Mouse (Mus musculus) heart, postnatal 0 days (tissue): ENCODE measurements at regions not wholly inside any gene's neighbourhood (a gene's known extent, or its start where the extent isn't known, plus 50 kb on each side); places are given as distances from the start of the nearest gene placed in this dataset.

Experiments used
- ATAC-seq: fragments of 200-750 bp; cut with Nextera tagmentation; 2 replicates; pipeline ENCODE4 v1.8.0; 2017; ENCODE audit warnings: low read depth, moderate number of reproducible peaks, moderate library complexity; ENCODE audit not compliant: insufficient read depth
- DNase-seq: peaks from one replicate; pipeline ENCODE4 v3.0.0-alpha.2; 2016; ENCODE audit warnings: low spot score
- H3K27ac ChIP-seq: fragments of 300-500 bp; sonication (generic); 2 replicates; pipeline ENCODE4 v1.5.1; 2014; ENCODE audit warnings: low read depth, mild to moderate bottlenecking
- H3K27me3 ChIP-seq: fragments of 300-500 bp; sonication (generic); 2 replicates; pipeline ENCODE4 v1.6.1; 2014; ENCODE audit warnings: low read length, mixed read lengths; ENCODE audit not compliant: control insufficient read depth, insufficient read depth
- H3K36me3 ChIP-seq: fragments of 300-500 bp; sonication (generic); replicated peaks from 2 replicates; pipeline ENCODE4 v1.6.1; 2014; ENCODE audit warnings: low read length, mixed read lengths; ENCODE audit not compliant: control insufficient read depth, insufficient read depth
- H3K4me1 ChIP-seq: fragments of 300-500 bp; sonication (generic); 2 replicates; pipeline ENCODE4 v1.6.1; 2014; ENCODE audit warnings: antibody characterized with exemption; ENCODE audit not compliant: control insufficient read depth, insufficient read depth
- H3K4me2 ChIP-seq: fragments of 300-500 bp; sonication (generic); 2 replicates; pipeline ENCODE4 v1.6.1; 2014; ENCODE audit warnings: low read depth, mild to moderate bottlenecking, low read length, moderate library complexity
- H3K4me3 ChIP-seq: fragments of 300-500 bp; sonication (generic); 2 replicates; pipeline ENCODE4 v1.5.1; 2014; ENCODE audit warnings: low read depth, low read length
- H3K9ac ChIP-seq: fragments of 300-500 bp; sonication (generic); replicated peaks from 2 replicates; pipeline ENCODE4 v1.6.1; 2014; ENCODE audit warnings: low read depth, low read length, mixed read lengths
- H3K9me3 ChIP-seq: fragments of 300-500 bp; sonication (generic); replicated peaks from 2 replicates; pipeline ENCODE4 v1.6.1; 2016; ENCODE audit warnings: low read length; ENCODE audit not compliant: control insufficient read depth
- CTCF ChIP-seq: IDR thresholded peaks from 2 replicates; pipeline ENCODE4 v1.5.1; 2016; ENCODE audit warnings: antibody characterized with exemption, control low read depth, low read depth
- EP300 ChIP-seq: IDR thresholded peaks from 2 replicates; pipeline ENCODE4 v1.6.1; 2016; ENCODE audit warnings: antibody characterized with exemption, low read depth
- WGBS: fragments of 180-500 bp; shearing (Covaris S2); extraction: QIAGEN DNeasy Blood & Tissue Kit; methylation state at CpG from one replicate; pipeline ENCODE4 v1.1.7; 2014; 5-methylcytosine and 5-hydroxymethylcytosine counted together

- H3K9ac ChIP-seq: no peak overlapping the region
- no peak overlapping the region for H3K27ac ChIP-seq
- DNase-seq (no peak), ATAC-seq (no peak)
- H3K9me3 ChIP-seq: no peaks in the 10 kb centered on the region
- no peak overlapping the region for H3K4me2 ChIP-seq
- 56% methylated on average over 3 of the region's 3 CpGs for WGBS
- H3K4me1 ChIP-seq: no peaks in the 10 kb centered on the region
- H3K4me3 ChIP-seq: no peak overlapping the region
- no peak for TF ChIP-seq EP300
- no peak for TF ChIP-seq CTCF
- no peaks in the 10 kb centered on the region for H3K36me3 ChIP-seq
- no peaks in the 10 kb centered on the region for H3K27me3 ChIP-seq
These were observed 897.2 kb downstream of the Efnb2 start for GRCm38 (mm10) chr8:7763820-7764219.

DNA sequence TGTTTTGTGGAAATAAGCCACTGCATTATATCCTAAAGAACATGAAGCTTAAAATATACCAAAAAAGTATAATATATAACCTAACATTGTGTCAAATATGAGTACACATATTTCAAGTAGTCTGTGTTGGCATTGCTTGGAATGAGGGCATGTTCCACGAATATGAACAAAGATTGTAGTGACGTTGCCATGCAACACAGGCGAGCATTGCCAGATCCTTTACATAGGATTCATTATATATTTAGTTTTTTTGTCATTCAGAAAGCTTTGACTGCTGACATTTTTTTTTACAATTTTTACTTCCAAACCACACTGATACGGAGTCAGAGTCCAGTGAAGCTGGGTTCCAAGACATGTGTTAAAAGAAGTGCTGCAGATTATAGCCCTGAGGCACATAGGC is 900.1 kb downstream of the Efnb2 start:
- H3K36me3 ChIP-seq: no peaks in the 10 kb centered on the region
- WGBS: 72% methylated on average over 4 of the region's 4 CpGs
- no peak overlapping the region for H3K9ac ChIP-seq
- no peak for DNase-seq
- H3K4me1 ChIP-seq: no peaks in the 10 kb centered on the region
- no peak overlapping the region for H3K4me2 ChIP-seq
- no peak overlapping the region for H3K4me3 ChIP-seq
- TF ChIP-seq CTCF: no peak
- no peak for TF ChIP-seq EP300
- no peak for ATAC-seq
- H3K27me3 ChIP-seq: no peaks in the 10 kb centered on the region
- no peak overlapping the region for H3K27ac ChIP-seq
- H3K9me3 ChIP-seq: no peaks in the 10 kb centered on the region

DNA sequence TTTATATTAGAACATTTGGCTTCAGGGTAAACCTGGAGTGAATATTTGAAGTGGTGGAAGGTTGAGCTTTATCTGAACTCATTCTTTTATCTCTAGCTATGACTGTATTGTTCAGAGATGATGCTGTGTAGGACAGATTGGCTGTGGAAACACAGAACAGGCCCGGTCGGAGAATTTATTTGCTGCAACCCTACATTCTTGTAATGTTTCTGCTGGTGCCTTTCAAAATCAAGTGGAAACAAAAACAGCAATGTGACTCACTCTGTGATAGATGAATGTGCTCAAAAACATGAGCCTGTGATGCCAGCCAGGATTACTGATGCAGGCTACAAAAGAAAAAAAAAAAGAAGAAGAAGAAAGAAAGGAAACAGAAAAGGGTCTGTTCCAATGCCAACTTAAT is 928.3 kb downstream of the Efnb2 start:
- no peak overlapping the region for H3K9ac ChIP-seq
- no peaks in the 10 kb centered on the region for H3K27me3 ChIP-seq
- H3K9me3 ChIP-seq: no peaks in the 10 kb centered on the region
- no peaks in the 10 kb centered on the region for H3K36me3 ChIP-seq
- no peaks in the 10 kb centered on the region for H3K4me1 ChIP-seq
- no peak for ATAC-seq
- 16% methylated on average over 2 of the region's 2 CpGs for WGBS
- H3K4me3 ChIP-seq: no peak overlapping the region
- DNase-seq: no peak
- TF ChIP-seq EP300 (no peak), CTCF (no peak)
- H3K27ac ChIP-seq: no peak overlapping the region
- no peak overlapping the region for H3K4me2 ChIP-seq

- no peaks in the 10 kb centered on the region for H3K4me1 ChIP-seq
- H3K36me3 ChIP-seq: no peaks in the 10 kb centered on the region
- H3K4me2 ChIP-seq: no peak overlapping the region
- no peak overlapping the region for H3K27ac ChIP-seq
- no peaks in the 10 kb centered on the region for H3K27me3 ChIP-seq
- H3K9me3 ChIP-seq: no peaks in the 10 kb centered on the region
- DNase-seq (no peak), ATAC-seq (no peak)
- WGBS: 85% methylated on average over 3 of the region's 3 CpGs
- TF ChIP-seq EP300 (no peak), CTCF (no peak)
- H3K4me3 ChIP-seq: no peak overlapping the region
- H3K9ac ChIP-seq: no peak overlapping the region
These were observed 939.2 kb downstream of the Efnb2 start for GRCm38 (mm10) chr8:7721880-7722279.

- 59% methylated on average over 5 of the region's 5 CpGs for WGBS
- TF ChIP-seq CTCF (no peak), EP300 (no peak)
- Histone ChIP-seq H3K27me3 (no peaks in the 10 kb centered on the region), H3K4me1 (no peaks in the 10 kb centered on the region), H3K4me3 (no peak overlapping the region), H3K9me3 (no peaks in the 10 kb centered on the region), H3K9ac (no peak overlapping the region), H3K4me2 (no peak overlapping the region), H3K36me3 (no peaks in the 10 kb centered on the region), H3K27ac (no peak overlapping the region)
- ATAC-seq: no peak
- no peak for DNase-seq
These were observed 941.9 kb downstream of the Efnb2 start for GRCm38 (mm10) chr8:7718898-7719696.

DNA sequence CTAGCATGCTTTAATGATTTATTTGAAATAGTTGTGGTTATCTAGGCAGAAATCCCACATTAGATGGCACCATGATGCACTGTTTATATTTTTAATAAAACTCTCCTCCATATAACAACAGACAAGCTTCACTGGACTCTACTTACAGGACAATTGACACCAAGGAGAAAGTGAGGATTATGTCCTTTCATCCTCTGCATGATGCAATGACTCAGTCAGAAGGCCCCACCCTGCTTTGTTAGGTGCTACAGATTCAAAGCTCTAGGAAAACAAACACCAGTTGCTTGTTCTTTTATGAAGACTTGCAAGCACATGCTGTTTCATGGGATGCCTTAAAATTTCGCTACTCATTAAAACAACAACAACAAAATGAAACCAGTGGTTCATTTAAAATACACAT is 950.3 kb downstream of the Efnb2 start:
- Histone ChIP-seq H3K9me3 (no peaks in the 10 kb centered on the region), H3K27ac (no peak overlapping the region), H3K4me2 (no peak overlapping the region), H3K9ac (no peak overlapping the region), H3K27me3 (no peaks in the 10 kb centered on the region), H3K4me3 (no peak overlapping the region), H3K36me3 (no peaks in the 10 kb centered on the region), H3K4me1 (no peaks in the 10 kb centered on the region)
- DNase-seq (no peak), ATAC-seq (no peak)
- no peak for TF ChIP-seq EP300
- no peak for TF ChIP-seq CTCF
- WGBS: 55% methylated on average over 1 of the region's 1 CpGs
